Mouse (Mus musculus) hindbrain, embryonic 14.5 days (tissue): Measurements from ENCODE around the gene Pak3. TPM values are rescaled to one million over a fixed set of nuclear protein-coding genes. Genes with fewer than 3 reads are reported as not detected.

ENCODE experiments used
- ATAC-seq: fragments of 200-750 bp; cut with Nextera tagmentation; 2 replicates; pipeline ENCODE4 v1.8.0; 2017; ENCODE audit warnings: moderate number of reproducible peaks, mild to moderate bottlenecking, moderate TSS enrichment, moderate library complexity; ENCODE audit not compliant: low FRiP score
- DNase-seq: peaks from one replicate; pipeline ENCODE4 v3.0.0-alpha.2; 2015; ENCODE audit warnings: low spot score
- H3K27ac ChIP-seq: fragments of 300-500 bp; sonication (generic); 2 replicates; pipeline ENCODE4 v1.5.1; 2014; ENCODE audit warnings: mild to moderate bottlenecking, moderate library complexity
- H3K27me3 ChIP-seq: fragments of 300-500 bp; sonication (generic); 2 replicates; pipeline ENCODE4 v1.6.1; 2014; ENCODE audit warnings: mild to moderate bottlenecking, low read length, mixed read lengths; ENCODE audit not compliant: control insufficient read depth, insufficient read depth
- H3K36me3 ChIP-seq: fragments of 300-500 bp; sonication (generic); replicated peaks from 2 replicates; pipeline ENCODE4 v1.6.1; 2014; ENCODE audit not compliant: control insufficient read depth, insufficient read depth
- H3K4me1 ChIP-seq: fragments of 300-500 bp; sonication (generic); replicated peaks from 2 replicates; pipeline ENCODE4 v1.6.1; 2014; ENCODE audit warnings: antibody characterized with exemption, low read length, mixed read lengths; ENCODE audit not compliant: control insufficient read depth, insufficient read depth
- H3K4me2 ChIP-seq: fragments of 300-500 bp; sonication (generic); replicated peaks from 2 replicates; pipeline ENCODE4 v1.6.1; 2014; ENCODE audit warnings: mild to moderate bottlenecking, moderate library complexity
- H3K4me3 ChIP-seq: fragments of 300-500 bp; sonication (generic); replicated peaks from 2 replicates; pipeline ENCODE4 v1.5.1; 2014; ENCODE audit warnings: mild to moderate bottlenecking, low read length
- H3K9ac ChIP-seq: fragments of 300-500 bp; sonication (generic); 2 replicates; pipeline ENCODE4 v1.6.1; 2014
- H3K9me3 ChIP-seq: fragments of 300-500 bp; sonication (generic); 2 replicates; pipeline ENCODE4 v1.6.1; 2016; ENCODE audit warnings: low read length; ENCODE audit not compliant: control insufficient read depth
- WGBS: fragments of 180-500 bp; shearing (Covaris S2); extraction: QIAGEN DNeasy Blood & Tissue Kit; methylation state at CpG from one replicate; pipeline ENCODE4 v1.1.7; 2014; 5-methylcytosine and 5-hydroxymethylcytosine counted together
- polyA plus RNA-seq: library from polyadenylated mRNA; unstranded; fragments of >200 nt; fragmentation: Nextera tagmentation; extraction: Ambion mirVana; gene quantifications from 2 replicates; pipeline ENCODE4 v1.2.1, GENCODE M21; 2014

The Pak3 gene
- polyA plus RNA-seq, 1 experiment from 2014 or later = 253 TPM

DNA sequence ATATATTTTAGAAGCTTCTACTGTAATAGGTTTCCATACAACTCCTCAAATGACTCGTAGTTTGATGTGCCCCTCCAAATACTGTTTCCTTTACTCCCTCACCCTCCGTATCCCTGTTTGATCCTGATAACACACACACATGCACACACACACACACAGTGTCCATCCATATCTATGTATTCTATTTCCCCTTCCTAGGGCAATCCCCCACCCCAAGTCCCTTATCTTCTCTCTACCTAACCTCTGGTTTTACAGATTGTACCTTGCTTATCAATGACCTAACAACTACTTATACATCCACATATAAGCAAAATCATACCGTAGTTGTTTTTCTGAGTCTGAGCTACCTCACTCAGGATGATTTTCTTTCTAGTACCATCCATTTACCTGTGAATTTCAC, 207.0 kb downstream of the Pak3 start:
- H3K4me1 ChIP-seq = no peaks in the 10 kb centered on the region
- no peaks in the 10 kb centered on the region for H3K27me3 ChIP-seq
- no peak overlapping the region for H3K4me2 ChIP-seq
- no peaks in the 10 kb centered on the region for H3K9me3 ChIP-seq
- no peak overlapping the region for H3K4me3 ChIP-seq
- DNase-seq = no peak
- H3K9ac ChIP-seq = no peak overlapping the region
- H3K27ac ChIP-seq = no peak overlapping the region
- 89% methylated on average over 3 of the region's 3 CpGs for WGBS
- H3K36me3 ChIP-seq = no peaks in the 10 kb centered on the region
- no peak for ATAC-seq

DNA sequence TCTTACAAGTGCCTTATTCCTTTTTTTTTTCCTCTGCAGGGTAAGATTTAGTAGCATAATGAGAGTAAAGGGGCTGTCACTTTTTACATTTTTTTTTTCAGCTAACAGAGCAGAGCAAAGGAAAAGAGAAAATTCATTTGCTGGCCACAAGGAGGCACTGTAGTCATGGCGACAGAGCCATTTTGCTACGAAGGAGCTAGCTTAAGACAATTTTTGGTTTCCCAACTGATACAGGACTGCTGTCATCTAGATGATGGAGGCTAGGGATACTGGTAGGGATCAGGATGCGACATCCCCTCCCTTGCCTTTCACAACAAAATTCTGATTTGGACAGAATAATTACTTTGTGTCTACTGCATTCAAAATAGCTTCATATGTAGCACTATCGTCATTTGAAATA, 217.6 kb downstream of the Pak3 start:
- Histone ChIP-seq H3K36me3 (no peaks in the 10 kb centered on the region), H3K4me1 (no peaks in the 10 kb centered on the region), H3K4me2 (no peak overlapping the region), H3K9ac (no peak overlapping the region), H3K9me3 (no peaks in the 10 kb centered on the region), H3K27ac (no peak overlapping the region), H3K27me3 (no peaks in the 10 kb centered on the region), H3K4me3 (no peak overlapping the region)
- ATAC-seq (no peak), DNase-seq (peak; percentile 54)
- WGBS = 50% methylated on average over 4 of the region's 4 CpGs

DNA sequence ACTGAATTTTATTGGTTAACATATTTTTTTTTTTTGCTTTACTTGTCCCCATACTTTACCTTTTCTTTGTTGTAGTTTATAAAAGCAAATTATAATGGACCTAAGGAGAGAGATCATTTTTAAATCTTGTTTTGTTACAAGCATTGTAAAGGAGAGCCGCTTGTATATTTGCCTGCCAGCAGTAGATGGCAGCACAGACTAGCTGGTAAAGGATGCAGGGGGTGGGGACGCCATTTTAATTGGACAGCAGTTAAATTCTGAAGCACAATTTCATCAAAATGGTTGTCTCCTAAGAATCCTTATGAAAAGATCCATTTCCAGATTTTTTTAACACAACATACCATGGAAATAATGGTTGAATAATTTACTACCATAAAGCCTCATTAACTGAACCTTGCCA, 220.8 kb downstream of the Pak3 start:
- Histone ChIP-seq H3K9me3 (no peaks in the 10 kb centered on the region), H3K9ac (no peak overlapping the region), H3K27me3 (no peaks in the 10 kb centered on the region), H3K36me3 (peaks cover 3% of the 10 kb centered on the region), H3K4me3 (no peak overlapping the region), H3K4me2 (no peak overlapping the region), H3K4me1 (no peaks in the 10 kb centered on the region), H3K27ac (no peak overlapping the region)
- 32% methylated on average over 2 of the region's 2 CpGs for WGBS
- ATAC-seq (no peak), DNase-seq (peak; percentile 65)

DNA sequence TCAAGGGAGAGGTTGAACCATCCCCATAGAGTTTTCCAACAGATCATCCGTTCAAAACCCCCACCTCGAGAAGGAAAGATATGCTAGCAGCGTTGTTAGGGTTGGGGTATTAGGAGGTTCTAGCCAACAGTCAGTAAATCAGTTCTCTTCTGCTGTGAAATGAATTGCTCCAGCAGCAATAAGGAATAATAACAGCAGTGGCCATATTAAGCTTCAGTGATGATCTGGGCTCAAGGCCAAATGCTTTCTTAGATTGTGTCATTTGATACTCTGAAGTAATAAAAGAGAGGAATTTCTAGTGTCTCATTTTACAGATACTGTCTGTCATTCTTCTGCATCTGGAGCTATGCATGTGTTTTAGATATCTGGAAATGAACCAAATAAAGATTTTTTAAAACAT, 244.2 kb downstream of the Pak3 start:
- Histone ChIP-seq H3K27ac (no peak overlapping the region), H3K9ac (no peak overlapping the region), H3K4me2 (no peak overlapping the region), H3K27me3 (no peaks in the 10 kb centered on the region), H3K4me3 (no peak overlapping the region), H3K4me1 (no peaks in the 10 kb centered on the region), H3K9me3 (no peaks in the 10 kb centered on the region), H3K36me3 (no peaks in the 10 kb centered on the region)
- WGBS = 73% methylated on average over 3 of the region's 3 CpGs
- ATAC-seq = no peak
- DNase-seq = no peak

DNA sequence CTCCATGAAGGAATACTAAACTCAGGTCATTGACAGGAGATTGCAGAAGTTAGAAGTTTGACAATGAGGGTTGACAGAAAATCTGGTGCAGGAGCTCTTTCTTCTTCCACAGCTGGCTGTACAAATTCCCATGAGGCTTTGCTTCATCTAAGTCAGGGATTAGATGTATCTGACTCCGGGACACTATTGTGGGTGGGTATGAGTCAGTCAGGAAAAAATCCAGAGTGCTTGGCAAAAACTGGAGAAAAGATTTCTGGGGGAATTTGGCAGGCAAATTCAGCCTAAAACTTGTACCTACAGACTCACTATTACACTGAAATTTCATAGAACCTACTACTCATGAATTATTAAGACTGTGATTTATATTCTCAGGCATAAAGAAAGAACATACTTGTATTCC, 297.6 kb downstream of the Pak3 start:
- H3K27ac ChIP-seq = no peak overlapping the region
- H3K36me3 ChIP-seq = no peaks in the 10 kb centered on the region
- no peak overlapping the region for H3K4me2 ChIP-seq
- H3K9me3 ChIP-seq = no peaks in the 10 kb centered on the region
- H3K27me3 ChIP-seq = no peaks in the 10 kb centered on the region
- H3K4me3 ChIP-seq = no peak overlapping the region
- WGBS = 88% methylated on average over 1 of the region's 1 CpGs
- DNase-seq = no peak
- ATAC-seq = no peak
- no peak overlapping the region for H3K9ac ChIP-seq
- H3K4me1 ChIP-seq = no peaks in the 10 kb centered on the region

DNA sequence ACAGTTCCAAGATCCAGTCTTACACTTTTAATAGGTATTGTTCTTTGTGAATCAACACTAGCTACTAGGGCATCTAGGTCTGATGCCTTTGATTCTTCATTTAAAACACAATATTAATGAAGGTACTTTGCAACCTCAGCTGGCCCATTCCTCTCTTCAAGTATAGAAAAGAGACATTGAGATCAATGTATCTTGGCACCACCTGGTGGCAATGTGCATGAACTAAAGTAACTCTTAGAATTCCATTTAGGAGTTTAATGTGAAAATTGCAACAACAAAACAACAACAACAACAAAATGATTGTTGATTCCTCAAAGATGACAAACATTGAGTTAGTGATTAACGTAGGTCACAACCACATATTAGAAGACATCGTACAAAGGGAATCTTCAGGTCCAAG, 300.6 kb downstream of the Pak3 start:
- no peaks in the 10 kb centered on the region for H3K4me1 ChIP-seq
- H3K9me3 ChIP-seq = no peaks in the 10 kb centered on the region
- DNase-seq = no peak
- H3K4me3 ChIP-seq = no peak overlapping the region
- no peak overlapping the region for H3K9ac ChIP-seq
- no peak overlapping the region for H3K4me2 ChIP-seq
- WGBS = 94% methylated on average over 2 of the region's 2 CpGs
- no peak for ATAC-seq
- H3K27ac ChIP-seq = no peak overlapping the region
- no peaks in the 10 kb centered on the region for H3K36me3 ChIP-seq
- H3K27me3 ChIP-seq = no peaks in the 10 kb centered on the region

DNA sequence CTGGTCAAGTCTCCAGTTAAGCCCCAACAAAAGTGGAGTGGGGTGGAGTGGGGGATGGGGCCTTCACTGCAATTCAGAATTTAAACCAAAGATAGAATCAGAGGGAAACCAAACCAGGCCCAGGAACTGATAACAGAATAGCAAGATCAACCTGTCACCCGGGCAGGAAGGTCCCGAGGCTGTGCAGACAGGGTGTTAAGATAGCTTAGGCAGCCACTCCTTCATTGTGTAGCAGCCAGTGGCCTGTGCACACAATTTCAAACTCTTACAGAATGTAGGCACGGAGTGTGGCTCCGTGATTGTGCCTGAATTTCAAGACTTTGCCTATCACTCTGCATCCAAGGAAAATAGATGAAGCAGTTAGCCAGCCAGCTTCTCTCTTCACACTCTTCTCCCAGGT, 308.1 kb downstream of the Pak3 start:
- no peaks in the 10 kb centered on the region for H3K27me3 ChIP-seq
- no peak for DNase-seq
- no peak overlapping the region for H3K27ac ChIP-seq
- no peaks in the 10 kb centered on the region for H3K9me3 ChIP-seq
- no peak overlapping the region for H3K4me3 ChIP-seq
- no peak overlapping the region for H3K4me2 ChIP-seq
- H3K4me1 ChIP-seq = no peaks in the 10 kb centered on the region
- no peaks in the 10 kb centered on the region for H3K36me3 ChIP-seq
- 76% methylated on average over 4 of the region's 4 CpGs for WGBS
- H3K9ac ChIP-seq = no peak overlapping the region
- no peak for ATAC-seq

DNA sequence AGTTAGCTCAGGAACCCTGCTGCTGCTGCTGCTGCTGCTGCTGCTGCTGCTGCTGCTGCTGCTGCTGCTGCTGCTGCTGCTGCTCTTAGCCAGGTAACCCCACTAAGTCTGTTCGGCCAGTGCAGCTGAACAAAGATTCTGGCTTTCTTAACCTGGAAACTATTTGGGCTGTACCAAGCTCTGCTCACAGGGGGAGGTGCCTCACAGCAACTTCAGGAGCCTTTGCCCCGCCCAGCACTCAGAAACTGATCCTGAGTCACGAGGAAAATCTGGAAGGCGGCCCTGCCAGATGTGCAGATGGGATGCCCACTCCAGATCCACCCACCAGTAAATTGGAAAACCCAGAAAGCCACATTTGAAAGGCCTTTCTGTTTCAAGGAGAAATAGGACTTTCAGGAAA, 308.8 kb downstream of the Pak3 start, which contains the start of gene Capn6:
Capn6 (minus strand) TSS at position 203 of the 400 bp plus-strand sequence.
- WGBS = 59% methylated on average over 4 of the region's 4 CpGs
- ATAC-seq (no peak), DNase-seq (no peak)
- Histone ChIP-seq H3K27me3 (no peaks in the 10 kb centered on the region), H3K9me3 (no peaks in the 10 kb centered on the region), H3K9ac (no peak within 1 kb of the TSS), H3K4me3 (no peak within 1 kb of the TSS), H3K4me1 (no peaks in the 10 kb centered on the region), H3K36me3 (no peaks in the 10 kb centered on the region), H3K27ac (no peak within 1 kb of the TSS), H3K4me2 (no peak within 1 kb of the TSS)

DNA sequence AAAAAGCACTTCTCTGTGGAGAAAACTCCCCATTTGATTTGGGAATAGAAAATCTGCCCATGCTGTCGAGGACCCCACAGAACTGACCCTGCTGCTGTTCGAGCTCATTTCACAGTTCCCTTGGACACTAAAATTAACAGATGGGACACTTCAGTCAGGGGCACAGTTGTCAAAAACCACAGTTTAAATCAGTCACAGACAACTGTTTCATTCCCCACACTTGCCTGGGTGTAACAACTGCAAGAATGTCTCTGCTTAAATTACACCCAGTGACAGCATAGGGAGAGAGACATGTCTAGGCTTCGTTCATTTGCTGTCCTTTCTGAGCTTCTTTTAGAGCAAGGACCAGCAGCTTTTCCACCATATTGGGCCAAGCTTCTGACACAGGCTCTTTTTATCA, 328.2 kb downstream of the Pak3 start:
- Histone ChIP-seq H3K4me2 (no peak overlapping the region), H3K9ac (no peak overlapping the region), H3K27ac (no peak overlapping the region), H3K4me3 (no peak overlapping the region), H3K9me3 (no peaks in the 10 kb centered on the region), H3K27me3 (no peaks in the 10 kb centered on the region), H3K36me3 (no peaks in the 10 kb centered on the region), H3K4me1 (no peaks in the 10 kb centered on the region)
- WGBS = 82% methylated on average over 3 of the region's 3 CpGs
- no peak for ATAC-seq
- DNase-seq = no peak
